Mouse (Mus musculus) MEL (cell line): ENCODE results near the gene Gucy2e. TPM values are rescaled to one million over a fixed set of nuclear protein-coding genes. Genes with fewer than 3 reads are reported as not detected.

ENCODE experiments used
- DNase-seq: peaks from one replicate; pipeline ENCODE4 v3.0.0; 2011; ENCODE audit warnings: low read depth, low spot score
- H3K27ac ChIP-seq: 2 replicates; pipeline ENCODE4 v1.5.1; 2012; ENCODE audit warnings: low read depth, mild to moderate bottlenecking, control low read depth, low read length, moderate library complexity; ENCODE audit not compliant: control insufficient read depth
- H3K27me3 ChIP-seq, 2 experiments: fragments of 150-350 bp in 1 of 2; sonication (generic) in 1 of 2; 2 replicates each; pipeline ENCODE4 v1.6.1; 2012; ENCODE audit warnings: low read length in 2 of 2, mild to moderate bottlenecking in 2 of 2, improper control_type of control experiment in 1 of 2, moderate library complexity in 1 of 2; ENCODE audit not compliant: insufficient read depth in 2 of 2, control insufficient read depth in 1 of 2
- H3K36me3 ChIP-seq, 2 experiments: 2 replicates each; pipeline ENCODE4 v1.6.1; 2012 to 2014; ENCODE audit warnings: low read length in 2 of 2, improper control_type of control experiment in 1 of 2, inconsistent platforms in 1 of 2, mild to moderate bottlenecking in 1 of 2; ENCODE audit not compliant: insufficient read depth in 2 of 2, control insufficient read depth in 1 of 2
- H3K4me1 ChIP-seq, 2 experiments: fragments of 150-350 bp in 1 of 2; sonication (generic) in 1 of 2; 2 replicates each; pipeline ENCODE4 v1.6.1; 2012; ENCODE audit warnings: low read length in 2 of 2, improper control_type of control experiment in 1 of 2, mild to moderate bottlenecking in 1 of 2; ENCODE audit not compliant: insufficient read depth in 2 of 2, control insufficient read depth in 1 of 2
- H3K4me3 ChIP-seq, 2 experiments: fragments of 150-350 bp in 1 of 2; sonication (generic) in 1 of 2; 2 replicates each; pipeline ENCODE4 v1.5.1; 2012; ENCODE audit warnings: low read depth in 2 of 2, low read length in 2 of 2, mild to moderate bottlenecking in 2 of 2, moderate library complexity in 2 of 2, control low read depth in 1 of 2, improper control_type of control experiment in 1 of 2; ENCODE audit not compliant: control insufficient read depth in 1 of 2, insufficient read depth in 1 of 2
- H3K79me2 ChIP-seq: 2 replicates; pipeline ENCODE4 v1.6.1; 2012; ENCODE audit warnings: mild to moderate bottlenecking, low read length, moderate library complexity; ENCODE audit not compliant: control insufficient read depth, poor library complexity, insufficient read depth
- H3K9ac ChIP-seq: 2 replicates; pipeline ENCODE4 v1.6.1; 2012; ENCODE audit warnings: low read depth, mild to moderate bottlenecking, control low read depth, low read length, moderate library complexity; ENCODE audit not compliant: control insufficient read depth, poor library complexity, severe bottlenecking
- H3K9me3 ChIP-seq: fragments of 150-350 bp; sonication (generic); replicated peaks from 2 replicates; pipeline ENCODE4 v1.6.1; 2012; ENCODE audit warnings: mild to moderate bottlenecking, low read length, improper control_type of control experiment, moderate library complexity; ENCODE audit not compliant: insufficient read depth
- BHLHE40 ChIP-seq: IDR thresholded peaks from 2 replicates; pipeline ENCODE4 v1.6.1; 2012; ENCODE audit warnings: low read depth, mild to moderate bottlenecking, inconsistent platforms, low read length, improper control_type of control experiment, borderline replicate concordance
- CHD1 ChIP-seq: IDR thresholded peaks from 2 replicates; pipeline ENCODE4 v1.6.1; 2012; ENCODE audit warnings: low read depth, mild to moderate bottlenecking, inconsistent platforms, low read length, improper control_type of control experiment
- CTCF ChIP-seq, 3 experiments: IDR thresholded peaks in 2 of 3; conservative IDR thresholded peaks in 1 of 3; 2 replicates each; pipeline ENCODE4 v1.5.1; 2011 to 2012; ENCODE audit warnings: low read length in 3 of 3, low read depth in 2 of 3, mild to moderate bottlenecking in 2 of 3, improper control_type of control experiment in 1 of 3, inconsistent platforms in 1 of 3, mixed read lengths in 1 of 3, moderate library complexity in 1 of 3; ENCODE audit not compliant: control insufficient read depth in 1 of 3, insufficient read depth in 1 of 3, poor library complexity in 1 of 3, severe bottlenecking in 1 of 3
- E2F4 ChIP-seq: IDR thresholded peaks from 2 replicates; pipeline ENCODE4 v1.6.1; 2011; ENCODE audit warnings: low read depth, low read length, improper control_type of control experiment, borderline replicate concordance
- ELF1 ChIP-seq: IDR thresholded peaks from 2 replicates; pipeline ENCODE4 v1.6.1; 2014; ENCODE audit warnings: low read depth, mild to moderate bottlenecking, inconsistent platforms, low read length, improper control_type of control experiment, moderate library complexity
- EP300 ChIP-seq, 2 experiments: IDR thresholded peaks; 2 replicates each; pipeline ENCODE4 v1.6.1; 2011; ENCODE audit warnings: improper control_type of control experiment in 2 of 2, low read length in 2 of 2, low read depth in 1 of 2, mild to moderate bottlenecking in 1 of 2
- GATA1 ChIP-seq: IDR thresholded peaks from 2 replicates; pipeline ENCODE4 v1.6.1; 2011; ENCODE audit warnings: low read depth, low read length, improper control_type of control experiment
- JUND ChIP-seq: IDR thresholded peaks from 2 replicates; pipeline ENCODE4 v1.6.1; 2011; ENCODE audit warnings: low read depth, mild to moderate bottlenecking, improper control_type of control experiment, low read length
- MAZ ChIP-seq: IDR thresholded peaks from 2 replicates; pipeline ENCODE4 v1.6.1; 2012; ENCODE audit warnings: low read depth, mild to moderate bottlenecking, inconsistent platforms, low read length, improper control_type of control experiment
- MEF2A ChIP-seq: IDR thresholded peaks from 2 replicates; pipeline ENCODE4 v1.6.1; 2014; ENCODE audit warnings: low read depth, mild to moderate bottlenecking, inconsistent platforms, low read length, improper control_type of control experiment; ENCODE audit not compliant: poor library complexity, insufficient replicate concordance, severe bottlenecking; ENCODE audit errors: extremely low read depth
- MXI1 ChIP-seq: IDR thresholded peaks from 2 replicates; pipeline ENCODE4 v1.6.1; 2011; ENCODE audit warnings: mild to moderate bottlenecking, low read depth, low read length, improper control_type of control experiment
- MYB ChIP-seq: IDR thresholded peaks from 2 replicates; pipeline ENCODE4 v1.6.1; 2011; ENCODE audit warnings: mild to moderate bottlenecking, low read depth, low read length, improper control_type of control experiment
- MYC ChIP-seq: IDR thresholded peaks from 2 replicates; pipeline ENCODE4 v1.6.1; 2011; ENCODE audit warnings: low read depth, mild to moderate bottlenecking, low read length, improper control_type of control experiment, moderate library complexity
- NELFE ChIP-seq: IDR thresholded peaks from 2 replicates; pipeline ENCODE4 v1.6.1; 2011; ENCODE audit warnings: low read depth, low read length, improper control_type of control experiment
- RCOR1 ChIP-seq: IDR thresholded peaks from 2 replicates; pipeline ENCODE4 v1.6.1; 2012; ENCODE audit warnings: low read depth, mild to moderate bottlenecking, inconsistent platforms, low read length, improper control_type of control experiment
- TBP ChIP-seq: IDR thresholded peaks from 2 replicates; pipeline ENCODE4 v1.8.0; 2011; ENCODE audit warnings: low read depth, low read length, improper control_type of control experiment
- USF1 ChIP-seq: IDR thresholded peaks from 2 replicates; pipeline ENCODE4 v1.6.1; 2014; ENCODE audit warnings: low read depth, mild to moderate bottlenecking, inconsistent platforms, low read length, improper control_type of control experiment, moderate library complexity
- USF2 ChIP-seq, 2 experiments: IDR thresholded peaks; 2 replicates each; pipeline ENCODE4 v1.6.1; 2011 to 2012; ENCODE audit warnings: improper control_type of control experiment in 2 of 2, low read length in 2 of 2, borderline replicate concordance in 1 of 2, inconsistent platforms in 1 of 2, low read depth in 1 of 2, mild to moderate bottlenecking in 1 of 2; ENCODE audit not compliant: insufficient read depth in 1 of 2
- ZNF384 ChIP-seq: IDR thresholded peaks from 2 replicates; pipeline ENCODE4 v1.6.1; 2012; ENCODE audit warnings: low read depth, mild to moderate bottlenecking, inconsistent platforms, low read length, improper control_type of control experiment
- polyA plus RNA-seq, 2 experiments: library from polyadenylated mRNA; stranded (reverse) in 1 of 2; unstranded in 1 of 2; fragments of >175 nt in 1 of 2; fragments of >200 nt in 1 of 2; gene quantifications; 2 replicates each; pipeline versions ENCODE4 v1.2.1 to v1.2.4; 2012; ENCODE audit warnings: low replicate concordance in 2 of 2, low read depth in 1 of 2; ENCODE audit not compliant: insufficient read length in 2 of 2, insufficient read depth in 1 of 2, missing spikeins in 1 of 2
- total RNA-seq: library from RNA; depleted of rRNA; stranded (reverse); fragments of 300-350 nt; gene quantifications from 2 replicates; pipeline ENCODE4 v1.2.3, GENCODE M21; 2012; rRNA removed

Gene Gucy2e
- total RNA-seq = not detected in 2 replicates
- not detected for polyA plus RNA-seq

DNA sequence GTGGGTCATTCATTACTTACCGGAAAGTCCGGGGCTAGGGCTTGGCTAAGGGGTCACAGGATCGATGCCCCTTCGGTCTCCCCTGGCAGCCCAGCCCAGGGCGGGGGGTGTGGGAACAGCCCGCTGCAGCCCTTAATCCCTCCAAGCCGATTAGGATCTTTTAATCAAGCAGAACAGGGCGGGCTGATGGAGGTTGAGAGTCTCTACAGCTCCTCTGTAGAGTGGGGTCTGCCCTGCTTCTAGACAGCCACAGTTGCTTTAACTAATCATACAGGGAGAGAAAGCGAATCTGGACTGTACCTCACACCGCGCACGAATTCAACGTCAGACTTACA lies at the start of gene Gucy2e:
Gene Gucy2e (minus strand): TSS at position 111 of the 335 bp plus-strand sequence.
- no peak for DNase-seq
- no peak within 1 kb of the TSS for H3K9ac ChIP-seq
- H3K36me3 ChIP-seq = no peaks in the 10 kb centered on the region
- H3K9me3 ChIP-seq = no peaks in the 10 kb centered on the region
- H3K4me1 ChIP-seq = no peaks in the 10 kb centered on the region
- H3K27me3 ChIP-seq = peaks cover 6% of the 10 kb centered on the region in 2 experiments
- H3K27ac ChIP-seq = no peak within 1 kb of the TSS
- no peaks in the 10 kb centered on the region for H3K79me2 ChIP-seq
- no peak for TF ChIP-seq CTCF (IDR thresholded peaks at IDR 0.05 in 2 of 3, conservative IDR thresholded peaks at IDR 0.05 in 1 of 3; ENCODE audit: control insufficient read depth in 1 of 3, insufficient read depth in 1 of 3, low read depth in 2 of 3, low read length in 3 of 3, poor library complexity in 1 of 3, severe bottlenecking in 1 of 3)
- TF ChIP-seq E2F4 = no peak
- TF ChIP-seq CHD1 = no peak
- no peak for TF ChIP-seq USF2 (IDR thresholded peaks at IDR 0.05; ENCODE audit: borderline replicate concordance in 1 of 2, insufficient read depth in 1 of 2, low read depth in 1 of 2, low read length in 2 of 2)
- TF ChIP-seq ELF1 = no peak
- TF ChIP-seq TBP = no peak
- no peak for TF ChIP-seq JUND
- no peak for TF ChIP-seq ZNF384
- no peak for TF ChIP-seq NELFE
- no peak for TF ChIP-seq RCOR1
- TF ChIP-seq BHLHE40 = no peak
- no peak for TF ChIP-seq MXI1
- TF ChIP-seq EP300 (IDR thresholded peaks at IDR 0.05; ENCODE audit: low read depth in 1 of 2, low read length in 2 of 2) = no peak
- TF ChIP-seq GATA1 = no peak
- no peak for TF ChIP-seq MEF2A
- H3K4me3 ChIP-seq = no peak within 1 kb of the TSS

- Histone ChIP-seq H3K27me3 (peaks cover 6 to 9% of the 10 kb centered on the region in 2 experiments), H3K9me3 (no peaks in the 10 kb centered on the region), H3K27ac (no peak overlapping the region), H3K79me2 (no peaks in the 10 kb centered on the region), H3K4me3 (no peak overlapping the region), H3K36me3 (no peaks in the 10 kb centered on the region; a peak in 1 of 4 replicates), H3K4me1 (no peaks in the 10 kb centered on the region), H3K9ac (no peak overlapping the region)
- DNase-seq = no peak
- TF ChIP-seq MAZ (no peak), ZNF384 (no peak), USF1 (no peak), USF2 (IDR thresholded peaks at IDR 0.05; ENCODE audit: borderline replicate concordance in 1 of 2, insufficient read depth in 1 of 2, low read depth in 1 of 2, low read length in 2 of 2) (no peak), GATA1 (no peak), MYC (no peak), MYB (no peak)
Measured at GRCm38 (mm10) chr11:69277267-69277666, 40.4 kb upstream of the Gucy2e start.
